In the genomic region with DNA sequence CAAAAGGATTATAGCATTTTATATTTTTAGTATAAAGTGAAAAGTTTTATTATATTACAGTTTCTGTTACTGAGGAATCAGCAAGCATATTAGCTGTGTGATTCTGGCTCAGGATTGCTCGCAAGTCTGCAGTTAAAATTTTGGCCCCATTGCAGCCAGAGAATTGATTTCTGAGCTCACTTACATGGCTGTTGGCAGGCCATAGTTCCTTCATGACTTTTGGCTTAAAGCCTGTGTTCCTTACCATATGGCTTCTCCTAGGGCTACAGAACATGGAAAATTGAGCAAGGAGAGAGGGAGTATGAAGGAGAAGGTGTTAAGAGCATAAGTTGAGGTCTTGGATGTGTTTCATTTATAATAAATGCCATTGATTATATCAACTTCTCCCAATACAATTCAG, we compare ENCODE assay signal across 27 mouse cellular contexts.
DNase-seq lines count a peak whose midpoint lies in the region; ATAC-seq and TF ChIP-seq lines count a peak whose summit lies in the region.
"Had no signal": no experiment of that assay in that cellular context is flagged by ENCODE, and none has a peak within 500 bp of the region (broad histone marks: within the 10 kb centered on the region; RNA-seq: fewer than 3 reads in every experiment).

No protein-coding gene starts in this region.

- DNase-seq in cerebellum, postnatal 4 days (ENCODE audit: low spot score in 2 of 2), result no peak
- peak; percentile 35 for DNase-seq in forebrain, postnatal 0 days
- DNase-seq in brain, adult 2 months (ENCODE audit: low read depth, low spot score), result peak; percentile 17
- DNase-seq in cerebellum, postnatal 10 days, result peak; percentile 69 to 78
- no peak for DNase-seq in layer of hippocampus, postnatal 10 days (ENCODE audit: low spot score in 2 of 2)
- DNase-seq in frontal cortex, adult 2 months (ENCODE audit: extremely low spot score in 1 of 2, low spot score in 1 of 2), result no peak
- DNase-seq: adrenal gland, adult 8-10 months; gastrocnemius, postnatal 10 days; kidney, adult 9 months; kidney, postnatal 36 days; layer of hippocampus, adult 9-11 months; liver, embryonic 13.5 days; lung, adult 2 months; lung, postnatal 36 days; midbrain, embryonic 14.5 days; right cerebral cortex, postnatal 4 days; thymus, postnatal 14 days had no signal

- no peak for TF ChIP-seq CTCF in forebrain, postnatal 0 days (IDR thresholded peaks at IDR 0.05; ENCODE audit: low read depth)

- H3K4me2 ChIP-seq in forebrain, postnatal 0 days (ENCODE audit: low read depth), result no peak overlapping the region
- no peak overlapping the region for H3K4me2 ChIP-seq in forebrain, embryonic 15.5 days (replicated peaks)
- H3K4me2 ChIP-seq: heart, embryonic 11.5 days; limb, embryonic 12.5 days; liver, embryonic 13.5 days; neural tube, embryonic 13.5 days had no signal

- no peaks in the 10 kb centered on the region for H3K9me3 ChIP-seq in forebrain, postnatal 0 days (ENCODE audit: low read length)
- no peaks in the 10 kb centered on the region for H3K9me3 ChIP-seq in forebrain, embryonic 15.5 days

- H3K27me3 ChIP-seq in forebrain, postnatal 0 days (ENCODE audit: insufficient read depth, low read length), result no peaks in the 10 kb centered on the region
- no peaks in the 10 kb centered on the region for H3K27me3 ChIP-seq in forebrain, embryonic 15.5 days
- H3K27me3 ChIP-seq: limb, embryonic 12.5 days; liver, embryonic 13.5 days; megakaryocyte, embryonic 14.5 days; neural tube, embryonic 13.5 days had no signal

- no peak overlapping the region for H3K27ac ChIP-seq in forebrain, postnatal 0 days (ENCODE audit: low read depth, low read length)
- H3K27ac ChIP-seq in forebrain, embryonic 15.5 days (replicated peaks), result no peak overlapping the region
- H3K27ac ChIP-seq: left cerebral cortex, adult 2 months; limb, embryonic 12.5 days; liver, embryonic 13.5 days; neural tube, embryonic 13.5 days had no signal

- ATAC-seq in cerebellum, adult (ENCODE audit: insufficient number of reproducible peaks, low FRiP score, low TSS enrichment), result peak; percentile 80; the same call in 1 of the 2 replicates
- ATAC-seq in forebrain, postnatal 0 days, result peak; percentile 42; the same call in 1 of the 2 replicates
- ATAC-seq in forebrain, embryonic 15.5 days (replicated peaks), result no peak; the same call in 1 of the 2 replicates
- ATAC-seq: activated CD4-positive, CD25-positive, alpha-beta regulatory T cell, adult 4 months; hindbrain, embryonic 16.5 days; intestine, embryonic 16.5 days had no signal

- no peak overlapping the region for H3K9ac ChIP-seq in forebrain, postnatal 0 days
- no peak overlapping the region for H3K9ac ChIP-seq in forebrain, embryonic 15.5 days (replicated peaks)
- H3K9ac ChIP-seq: limb, embryonic 12.5 days; liver, embryonic 13.5 days; neural tube, embryonic 13.5 days had no signal

- H3K4me1 ChIP-seq in forebrain, postnatal 0 days (ENCODE audit: insufficient read depth), result no peaks in the 10 kb centered on the region
- H3K4me1 ChIP-seq in forebrain, embryonic 15.5 days, result no peaks in the 10 kb centered on the region
- H3K4me1 ChIP-seq: limb, embryonic 12.5 days; liver, embryonic 13.5 days; megakaryocyte, embryonic 14.5 days; neural tube, embryonic 13.5 days had no signal

- WGBS in forebrain, postnatal 0 days, result 67% methylated on average over 1 of the region's 1 CpGs
- WGBS in forebrain, embryonic 15.5 days, result 78% methylated on average over 1 of the region's 1 CpGs

- H3K4me3 ChIP-seq in forebrain, postnatal 0 days (ENCODE audit: low read depth, low read length), result no peak overlapping the region
- H3K4me3 ChIP-seq in forebrain, embryonic 15.5 days, result no peak overlapping the region
- H3K4me3 ChIP-seq: left cerebral cortex, adult 2 months; limb, embryonic 12.5 days; liver, embryonic 13.5 days; megakaryocyte, embryonic 14.5 days; neural tube, embryonic 13.5 days had no signal

- H3K36me3 ChIP-seq in forebrain, postnatal 0 days (ENCODE audit: insufficient read depth), result no peaks in the 10 kb centered on the region
- no peaks in the 10 kb centered on the region for H3K36me3 ChIP-seq in forebrain, embryonic 15.5 days
- H3K36me3 ChIP-seq: limb, embryonic 12.5 days; liver, embryonic 13.5 days; neural tube, embryonic 13.5 days had no signal

Comparison
In these comparisons a context has a peak if more than half of its experiments do, and no peak if none do; other contexts are left out.
1. DNase-seq: peak in forebrain, postnatal 0 days (single experiment), brain, adult 2 months (single experiment) and cerebellum, postnatal 10 days (2 of 2); none in cerebellum, postnatal 4 days (0 of 2), layer of hippocampus, postnatal 10 days (0 of 2) and frontal cortex, adult 2 months (0 of 2).